Mouse (Mus musculus) hindbrain, embryonic 10.5 days (tissue): ENCODE measurements around the gene Trpm2. TPM values are rescaled to one million over a fixed set of nuclear protein-coding genes. Genes with fewer than 3 reads are reported as not detected.
"Not testable (repeated sequence)": the region's sequence is repeated elsewhere in the genome, so short reads cannot be mapped to it uniquely, and the experiment has no call there.

ENCODE experiments used
- DNase-seq: peaks from one replicate; pipeline ENCODE4 v3.0.0-alpha.2; 2017; ENCODE audit warnings: low spot score
- H3K27ac ChIP-seq: fragments of 300-500 bp; sonication (generic); 2 replicates; pipeline ENCODE4 v1.5.1; 2016; ENCODE audit warnings: mild to moderate bottlenecking, moderate library complexity
- H3K27me3 ChIP-seq: fragments of 300-500 bp; sonication (generic); 2 replicates; pipeline ENCODE4 v1.6.1; 2016; ENCODE audit warnings: mild to moderate bottlenecking; ENCODE audit not compliant: poor library complexity, insufficient read depth, severe bottlenecking
- H3K36me3 ChIP-seq: fragments of 300-500 bp; sonication (generic); 2 replicates; pipeline ENCODE4 v1.6.1; 2016; ENCODE audit warnings: mild to moderate bottlenecking, moderate library complexity
- H3K4me1 ChIP-seq: fragments of 300-500 bp; sonication (generic); replicated peaks from 2 replicates; pipeline ENCODE4 v1.6.1; 2016; ENCODE audit warnings: mild to moderate bottlenecking
- H3K4me3 ChIP-seq: fragments of 300-500 bp; sonication (generic); 2 replicates; pipeline ENCODE4 v1.5.1; 2016; ENCODE audit warnings: mild to moderate bottlenecking, moderate library complexity
- H3K9me3 ChIP-seq: fragments of 300-500 bp; sonication (generic); 2 replicates; pipeline ENCODE4 v1.6.1; 2016; ENCODE audit warnings: mild to moderate bottlenecking, moderate library complexity
- WGBS: fragments of 180-500 bp; shearing (Covaris S2); methylation state at CpG from one replicate; pipeline ENCODE4 v1.1.7; 2016; 5-methylcytosine and 5-hydroxymethylcytosine counted together
- polyA plus RNA-seq: library from polyadenylated mRNA; unstranded; fragments of >200 nt; fragmentation: Nextera tagmentation; extraction: Ambion mirVana; gene quantifications from 2 replicates; pipeline ENCODE4 v1.2.1, GENCODE M21; 2016

The Trpm2 gene
- polyA plus RNA-seq, 1 experiment from 2014 or later = 1.2 TPM

GRCm38 (mm10) chr10:77974811-77975210 lies 4.4 kb upstream of the Trpm2 start:
- DNase-seq = no peak
- whole genome bisulfite sequencing = 73% methylated on average over 5 of the region's 5 CpGs
- H3K9me3 ChIP-seq = no peaks in the 10 kb centered on the region
- peaks cover 17% of the 10 kb centered on the region for H3K27me3 ChIP-seq
- H3K4me3 ChIP-seq = no peak overlapping the region
- no peak overlapping the region for H3K27ac ChIP-seq
- H3K4me1 ChIP-seq = peaks cover 22% of the 10 kb centered on the region
- peaks cover 2% of the 10 kb centered on the region for H3K36me3 ChIP-seq

- Histone ChIP-seq H3K36me3 (no peaks in the 10 kb centered on the region), H3K4me1 (peaks cover 22% of the 10 kb centered on the region), H3K4me3 (no peak overlapping the region), H3K27ac (no peak overlapping the region), H3K27me3 (peaks cover 22% of the 10 kb centered on the region), H3K9me3 (no peaks in the 10 kb centered on the region)
- DNase-seq = no peak
- 72% methylated on average over 5 of the region's 5 CpGs for WGBS
Measured at GRCm38 (mm10) chr10:77974323-77974722, 4.0 kb upstream of the Trpm2 start.

DNA sequence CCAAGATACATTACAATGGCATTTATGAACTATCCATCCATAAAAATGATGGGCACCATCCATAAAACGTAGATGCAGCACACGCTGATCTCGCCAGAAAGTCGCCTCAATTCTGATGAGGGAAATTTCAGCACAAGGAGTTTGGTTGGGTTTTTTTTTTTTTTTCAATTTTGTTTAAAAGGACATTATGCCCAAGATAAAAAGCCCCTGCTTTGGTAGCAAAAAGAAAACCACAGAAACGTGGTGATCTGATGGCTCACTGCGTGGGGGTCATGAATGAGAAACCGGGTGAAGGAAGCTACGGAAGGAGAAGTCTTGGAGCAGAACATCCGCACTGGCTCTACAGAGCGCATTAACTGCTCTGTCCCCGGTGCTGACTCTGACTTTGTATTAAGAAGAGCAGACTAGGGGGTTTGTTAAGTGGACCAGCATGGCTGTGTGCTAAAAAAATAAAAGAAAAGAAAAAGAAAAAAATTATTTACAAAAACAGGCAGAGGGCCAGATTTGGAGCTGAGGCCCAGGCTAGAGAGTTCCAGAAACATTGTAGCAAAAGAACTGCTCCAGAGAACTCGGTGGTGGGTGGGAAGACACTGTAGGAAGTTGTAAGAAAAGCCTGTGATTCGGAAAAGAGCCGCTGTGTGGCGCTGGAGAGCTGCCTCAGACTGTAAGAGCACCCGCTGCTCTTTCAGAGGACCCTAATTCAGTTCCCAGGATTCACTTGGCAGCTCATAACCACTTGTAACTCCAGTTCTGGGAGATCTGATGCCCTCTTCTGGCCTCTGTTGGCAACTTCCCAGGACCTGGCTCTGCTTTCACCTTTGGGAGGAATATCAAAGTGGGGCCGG lies 1.6 kb upstream of the Trpm2 start:
- Histone ChIP-seq H3K9me3 (no peaks in the 10 kb centered on the region), H3K27me3 (peaks cover 40% of the 10 kb centered on the region), H3K36me3 (no peaks in the 10 kb centered on the region), H3K27ac (no peak overlapping the region), H3K4me1 (peaks cover 13% of the 10 kb centered on the region), H3K4me3 (no peak overlapping the region)
- peak; percentile 50 for DNase-seq
- WGBS = 62% methylated on average over 17 of the region's 17 CpGs

DNA sequence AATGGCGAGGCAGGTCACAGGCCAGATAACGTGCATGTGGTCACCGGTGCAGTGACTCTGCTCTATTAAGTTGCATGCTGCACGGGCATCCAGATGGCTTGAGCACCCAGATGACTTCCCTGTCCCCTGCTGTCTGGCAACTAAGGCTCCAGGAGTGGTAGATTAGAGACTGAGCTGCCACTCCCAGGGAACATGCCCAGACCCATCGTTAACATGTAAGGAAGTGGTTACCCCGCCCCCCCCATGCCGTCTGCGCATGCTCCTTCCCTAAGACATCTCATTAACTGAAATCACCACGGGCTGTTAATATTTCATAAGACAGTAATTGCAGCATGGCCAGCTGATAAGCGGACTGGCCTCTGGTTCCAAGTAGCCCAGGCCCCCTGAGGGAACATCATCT lies 828 bp upstream of the Trpm2 start:
- WGBS = 90% methylated on average over 10 of the region's 10 CpGs
- no peaks in the 10 kb centered on the region for H3K9me3 ChIP-seq
- H3K4me1 ChIP-seq = peaks cover 13% of the 10 kb centered on the region
- H3K27me3 ChIP-seq = peaks cover 40% of the 10 kb centered on the region
- DNase-seq = no peak
- no peak overlapping the region for H3K27ac ChIP-seq
- no peaks in the 10 kb centered on the region for H3K36me3 ChIP-seq
- no peak overlapping the region for H3K4me3 ChIP-seq

GRCm38 (mm10) chr10:77969973-77970325 lies 414 bp downstream of the Trpm2 start:
- H3K27me3 ChIP-seq = peaks cover 40% of the 10 kb centered on the region
- H3K4me1 ChIP-seq = peaks cover 13% of the 10 kb centered on the region
- H3K36me3 ChIP-seq = no peaks in the 10 kb centered on the region
- H3K4me3 ChIP-seq = peak overlapping the region; percentile 53
- WGBS = 17% methylated on average over 8 of the region's 8 CpGs
- no peak for DNase-seq
- H3K27ac ChIP-seq = peak overlapping the region; percentile 67; the same call in 1 of the 2 replicates
- no peaks in the 10 kb centered on the region for H3K9me3 ChIP-seq

GRCm38 (mm10) chr10:77969274-77969972 lies 940 bp downstream of the Trpm2 start:
- no peaks in the 10 kb centered on the region for H3K36me3 ChIP-seq
- peaks cover 13% of the 10 kb centered on the region for H3K4me1 ChIP-seq
- 5% methylated on average over 26 of the region's 26 CpGs for WGBS
- peak overlapping the region; percentile 53 for H3K4me3 ChIP-seq
- peak overlapping the region; percentile 67; the same call in 1 of the 2 replicates for H3K27ac ChIP-seq
- peaks cover 40% of the 10 kb centered on the region for H3K27me3 ChIP-seq
- DNase-seq = peak; percentile 61
- no peaks in the 10 kb centered on the region for H3K9me3 ChIP-seq

DNA sequence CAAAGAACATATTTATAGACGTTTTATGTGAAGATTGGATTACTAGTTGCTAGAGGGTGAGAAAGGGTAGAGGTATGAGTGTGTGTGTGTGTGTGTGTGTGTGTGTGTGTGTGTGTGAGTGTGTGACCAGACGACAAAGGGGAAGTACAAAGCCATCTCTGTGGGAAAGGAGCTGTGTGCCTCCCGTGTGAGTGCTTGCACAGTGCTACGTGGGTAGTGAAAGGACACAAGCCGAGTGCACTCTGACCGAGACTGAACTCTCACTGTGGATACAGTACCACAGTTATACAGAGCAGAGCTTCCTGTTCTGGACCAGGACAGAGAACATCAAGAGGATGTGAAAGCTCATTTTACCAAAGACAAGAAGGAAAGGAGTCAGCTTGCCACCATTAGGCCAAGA lies 6.4 kb downstream of the Trpm2 start:
- Histone ChIP-seq H3K27ac (no peak overlapping the region), H3K9me3 (no peaks in the 10 kb centered on the region), H3K27me3 (peaks cover 14% of the 10 kb centered on the region), H3K4me1 (peaks cover under 1% of the 10 kb centered on the region; the same call in 1 of the 2 replicates), H3K36me3 (no peaks in the 10 kb centered on the region), H3K4me3 (no peak overlapping the region)
- WGBS = 83% methylated on average over 6 of the region's 6 CpGs
- DNase-seq = no peak

- Histone ChIP-seq H3K9me3 (no peaks in the 10 kb centered on the region), H3K4me3 (no peak overlapping the region), H3K36me3 (no peaks in the 10 kb centered on the region), H3K27ac (no peak overlapping the region), H3K4me1 (no peaks in the 10 kb centered on the region), H3K27me3 (peaks cover 2% of the 10 kb centered on the region)
- DNase-seq = no peak
- 92% methylated on average over 2 of the region's 2 CpGs for WGBS
Measured at GRCm38 (mm10) chr10:77962725-77963124, 7.6 kb downstream of the Trpm2 start.

GRCm38 (mm10) chr10:77950468-77950867 lies 19.9 kb downstream of the Trpm2 start:
- H3K36me3 ChIP-seq, H3K4me1 ChIP-seq, H3K4me3 ChIP-seq, H3K27me3 ChIP-seq, H3K9me3 ChIP-seq, DNase-seq, H3K27ac ChIP-seq: not testable (repeated sequence)
- WGBS = 89% methylated on average over 10 of the region's 12 CpGs

DNA sequence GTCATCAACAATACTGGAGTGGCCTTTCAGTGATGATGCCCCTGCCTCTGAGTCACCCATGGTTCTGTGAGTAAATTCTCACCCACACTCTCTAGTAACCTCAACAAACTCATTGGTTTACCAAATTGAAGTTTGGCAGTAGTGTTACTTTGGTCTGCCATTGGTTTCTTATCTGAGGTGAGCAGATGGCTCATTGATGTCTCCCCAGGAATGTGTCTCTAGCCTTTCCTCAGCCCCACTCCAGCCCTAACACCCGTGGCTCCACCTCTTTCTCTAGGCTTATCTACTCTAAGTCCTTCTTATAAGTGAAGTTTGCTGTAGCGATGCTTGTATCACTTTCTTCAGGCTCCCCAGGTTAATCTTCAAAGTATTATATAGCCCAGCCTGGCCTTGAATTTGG lies 30.7 kb downstream of the Trpm2 start:
- no peak overlapping the region for H3K27ac ChIP-seq
- no peak overlapping the region for H3K4me3 ChIP-seq
- H3K4me1 ChIP-seq = no peaks in the 10 kb centered on the region
- no peaks in the 10 kb centered on the region for H3K27me3 ChIP-seq
- H3K9me3 ChIP-seq = no peaks in the 10 kb centered on the region; the same call in 1 of the 2 replicates
- no peaks in the 10 kb centered on the region for H3K36me3 ChIP-seq
- DNase-seq = no peak
- WGBS = 71% methylated on average over 2 of the region's 2 CpGs

DNA sequence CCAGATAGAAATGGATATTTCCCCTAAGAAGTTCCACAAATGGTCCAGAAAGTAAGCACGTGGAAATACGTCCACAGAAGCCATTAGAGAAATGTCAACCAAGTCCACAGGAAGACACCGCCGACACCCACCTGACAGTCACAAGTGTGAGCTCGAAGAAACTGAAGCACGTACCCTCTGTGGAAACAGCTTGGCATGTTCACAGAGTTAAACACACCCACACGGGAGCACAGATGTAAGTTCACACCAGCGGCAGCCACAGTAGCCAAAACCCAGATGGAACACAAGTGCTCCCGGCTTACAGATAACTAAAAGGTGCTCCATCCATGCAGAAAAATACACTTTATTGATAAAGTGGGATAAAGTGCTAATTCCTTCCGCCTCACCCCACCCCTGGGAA lies 43.0 kb downstream of the Trpm2 start:
- 92% methylated on average over 10 of the region's 10 CpGs for WGBS
- no peaks in the 10 kb centered on the region for H3K27me3 ChIP-seq

DNA sequence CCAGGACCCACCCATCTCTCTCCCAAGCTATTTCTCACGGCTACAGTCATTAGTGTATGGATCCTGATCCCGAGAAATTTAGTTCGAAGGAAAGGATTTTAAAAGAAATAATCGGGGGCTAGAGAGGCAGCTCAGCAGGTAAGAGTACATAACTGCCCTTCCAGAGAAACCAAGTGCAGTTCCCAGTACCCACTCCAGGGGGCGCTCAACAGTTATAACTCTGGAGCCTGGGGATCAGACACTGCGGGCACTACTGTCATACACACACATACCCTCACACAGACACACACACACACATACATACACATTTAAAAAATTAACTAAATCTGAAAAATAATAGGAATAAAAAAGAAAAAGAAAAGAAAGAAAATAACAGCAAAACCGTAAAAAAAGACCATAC lies 44.2 kb downstream of the Trpm2 start:
- 48% methylated on average over 7 of the region's 7 CpGs for WGBS
- no peaks in the 10 kb centered on the region for H3K27me3 ChIP-seq
- H3K4me3 ChIP-seq = no peak overlapping the region
- DNase-seq = peak; percentile 58
- no peak overlapping the region for H3K27ac ChIP-seq
- no peaks in the 10 kb centered on the region for H3K36me3 ChIP-seq
- no peaks in the 10 kb centered on the region for H3K9me3 ChIP-seq
- H3K4me1 ChIP-seq = no peaks in the 10 kb centered on the region

More for the DNA sequence above, 43.0 kb downstream of the Trpm2 start:
- Histone ChIP-seq H3K4me1 (no peaks in the 10 kb centered on the region), H3K27ac (no peak overlapping the region), H3K4me3 (no peak overlapping the region), H3K9me3 (no peaks in the 10 kb centered on the region), H3K36me3 (no peaks in the 10 kb centered on the region)
- DNase-seq = no peak

GRCm38 (mm10) chr10:77922681-77923080 lies 47.7 kb downstream of the Trpm2 start:
- H3K27ac ChIP-seq = no peak overlapping the region
- H3K4me1 ChIP-seq = no peaks in the 10 kb centered on the region
- DNase-seq = no peak
- 85% methylated on average over 4 of the region's 4 CpGs for WGBS
- no peaks in the 10 kb centered on the region for H3K9me3 ChIP-seq
- H3K36me3 ChIP-seq = no peaks in the 10 kb centered on the region
- H3K27me3 ChIP-seq = no peaks in the 10 kb centered on the region
- no peak overlapping the region for H3K4me3 ChIP-seq
